Mouse (Mus musculus) v-Abl transformed pro-B cells (cell line): ENCODE data around the gene Tssk6.

Source experiments
- in situ Hi-C, 2 experiments: fragments of 400-800 bp; cut with MboI; formaldehyde crosslinking; loops; one replicate each; pipeline ENCODE4 v1.15.1; 2025; ENCODE audit not compliant: unreplicated experiment in 2 of 2

The Tssk6 gene

GRCm38 (mm10) chr8:69902163-69903062 is at the start of gene Tssk6, which contains the start of the genes Ndufa13 and Yjefn3:
Gene Tssk6 (plus strand): TSS chr8:69902184.
Gene Ndufa13 (minus strand): TSS chr8:69902558.
Gene Yjefn3 (minus strand): TSS chr8:69902712.
- in situ Hi-C loops, result no loop called here

GRCm38 (mm10) chr8:69853869-69854268 is 48.1 kb upstream of the Tssk6 start:
- in situ Hi-C loops, result loop anchor here (10.0 to 25.0 kb wide), 2 partner anchors 219 to 517 kb away; no protein-coding TSS in a partner anchor

- in situ Hi-C loops, result loop anchor here (10.0 to 25.0 kb wide), 2 partner anchors 524 to 536 kb away; no protein-coding TSS in a partner anchor
These were observed 41.2 kb upstream of the Tssk6 start for GRCm38 (mm10) chr8:69860807-69861206.

GRCm38 (mm10) chr8:69861251-69861650 is 40.7 kb upstream of the Tssk6 start:
- in situ Hi-C loops, result loop anchor here (10.0 to 25.0 kb wide), 2 partner anchors 524 to 536 kb away; no protein-coding TSS in a partner anchor

GRCm38 (mm10) chr8:69863387-69864020 is 38.5 kb upstream of the Tssk6 start:
- in situ Hi-C loops, result loop anchor here (10.0 to 25.0 kb wide), 2 partner anchors 526 to 539 kb away; no protein-coding TSS in a partner anchor

- in situ Hi-C loops, result loop anchor here (10.0 to 25.0 kb wide), 2 partner anchors 527 to 539 kb away; no protein-coding TSS in a partner anchor
These were observed 37.8 kb upstream of the Tssk6 start for GRCm38 (mm10) chr8:69864180-69864579.

- in situ Hi-C loops, result loop anchor here (10.0 to 25.0 kb wide), 2 partner anchors 531 to 543 kb away; no protein-coding TSS in a partner anchor
These were observed 34.2 kb upstream of the Tssk6 start for GRCm38 (mm10) chr8:69867696-69868326.

GRCm38 (mm10) chr8:69870003-69870765 is 31.8 kb upstream of the Tssk6 start:
- in situ Hi-C loops, result loop anchor here in 1 of 2 experiments (10.0 to 25.0 kb wide), 2 partner anchors 245 to 533 kb away; partner anchors contain the start of gene Zfp868

GRCm38 (mm10) chr8:69870907-69871306 is 31.1 kb upstream of the Tssk6 start:
- in situ Hi-C loops, result loop anchor here in 1 of 2 experiments (10.0 to 25.0 kb wide), 2 partner anchors 246 to 534 kb away; partner anchors contain the start of gene Zfp868

GRCm38 (mm10) chr8:69874155-69874554 is 27.8 kb upstream of the Tssk6 start:
- in situ Hi-C loops, result loop anchor here in 1 of 2 experiments (10.0 to 25.0 kb wide), 2 partner anchors 249 to 537 kb away; partner anchors contain the start of gene Zfp868

GRCm38 (mm10) chr8:69874654-69875053 is 27.3 kb upstream of the Tssk6 start:
- in situ Hi-C loops, result loop anchor here in 1 of 2 experiments (10.0 to 25.0 kb wide), 2 partner anchors 250 to 537 kb away; partner anchors contain the start of gene Zfp868

- in situ Hi-C loops, result loop anchor here in 1 of 2 experiments (10.0 kb wide), 1 partner anchor 251 kb away; the partner anchor contains the start of gene Zfp868
These were observed 25.9 kb upstream of the Tssk6 start for GRCm38 (mm10) chr8:69876097-69876496.

- in situ Hi-C loops, result loop anchor here in 1 of 2 experiments (10.0 kb wide), 1 partner anchor 252 kb away; the partner anchor contains the start of gene Zfp868
These were observed 25.0 kb upstream of the Tssk6 start for GRCm38 (mm10) chr8:69876967-69877366.

- in situ Hi-C loops, result loop anchor here in 1 of 2 experiments (10.0 kb wide), 1 partner anchor 253 kb away; the partner anchor contains the start of gene Zfp868
These were observed 24.6 kb upstream of the Tssk6 start for GRCm38 (mm10) chr8:69877396-69877795.

- in situ Hi-C loops, result loop anchor here in 1 of 2 experiments (10.0 kb wide), 1 partner anchor 253 kb away; the partner anchor contains the start of gene Zfp868
These were observed 24.0 kb upstream of the Tssk6 start for GRCm38 (mm10) chr8:69877992-69878391.

- in situ Hi-C loops, result loop anchor here in 1 of 2 experiments (10.0 kb wide), 1 partner anchor 255 kb away; the partner anchor contains the start of gene Zfp868
These were observed 22.3 kb upstream of the Tssk6 start for GRCm38 (mm10) chr8:69879678-69880077.

GRCm38 (mm10) chr8:69880841-69881240 is 21.1 kb upstream of the Tssk6 start:
- in situ Hi-C loops, result no loop called here

GRCm38 (mm10) chr8:69881261-69881865 is 20.6 kb upstream of the Tssk6 start:
- in situ Hi-C loops, result no loop called here
